Mouse (Mus musculus): ENCODE measurements at regions not wholly inside any gene's neighbourhood (a gene's known extent, or its start where the extent isn't known, plus 50 kb on each side); places are given as distances from the start of the nearest gene placed in this dataset.

DNA sequence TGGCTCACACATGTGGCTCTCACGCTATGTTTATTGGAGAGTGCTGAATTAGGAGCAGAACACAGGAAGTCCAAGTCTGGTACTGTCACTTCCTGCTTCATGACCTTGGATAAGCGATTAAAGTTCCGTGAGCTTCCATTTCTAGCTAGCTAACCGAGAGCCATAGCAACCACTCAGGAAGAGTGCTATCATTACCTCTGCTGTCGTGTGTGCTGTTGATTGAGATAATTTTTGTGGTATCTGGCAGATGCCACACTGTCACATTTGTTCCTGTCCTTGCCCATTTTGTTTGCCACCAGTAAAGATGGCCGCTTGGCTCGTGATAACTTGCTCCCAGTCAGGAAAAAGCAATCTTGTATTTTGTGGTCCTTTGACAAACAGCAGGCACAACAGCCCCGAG lies 230.6 kb downstream of the Kcnrg start:
- ChIA-PET CTCF (no interaction called here), POLR2A (no interaction called here)

DNA sequence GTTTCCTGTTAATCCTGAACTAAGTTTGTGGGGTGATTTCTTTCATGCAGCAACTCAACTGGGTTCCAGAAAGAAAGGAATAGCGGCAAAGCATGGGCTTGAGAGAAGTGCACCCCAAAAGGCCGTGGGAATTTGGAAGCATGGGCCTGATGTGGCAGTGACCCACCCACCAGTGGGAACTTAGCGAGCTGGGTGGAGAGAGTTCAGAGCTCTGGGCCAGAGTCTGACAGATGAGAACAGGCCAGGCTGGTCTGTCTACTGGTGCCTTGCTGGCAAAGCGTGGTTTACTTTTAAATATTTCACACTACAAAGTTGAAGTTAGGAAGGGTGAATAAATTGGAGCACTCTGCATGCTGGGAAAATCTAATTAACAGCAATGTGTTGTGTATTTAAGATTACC lies 235.2 kb downstream of the Kcnrg start:
- POLR2A ChIA-PET: no interaction called here
- CTCF ChIA-PET: no interaction called here

DNA sequence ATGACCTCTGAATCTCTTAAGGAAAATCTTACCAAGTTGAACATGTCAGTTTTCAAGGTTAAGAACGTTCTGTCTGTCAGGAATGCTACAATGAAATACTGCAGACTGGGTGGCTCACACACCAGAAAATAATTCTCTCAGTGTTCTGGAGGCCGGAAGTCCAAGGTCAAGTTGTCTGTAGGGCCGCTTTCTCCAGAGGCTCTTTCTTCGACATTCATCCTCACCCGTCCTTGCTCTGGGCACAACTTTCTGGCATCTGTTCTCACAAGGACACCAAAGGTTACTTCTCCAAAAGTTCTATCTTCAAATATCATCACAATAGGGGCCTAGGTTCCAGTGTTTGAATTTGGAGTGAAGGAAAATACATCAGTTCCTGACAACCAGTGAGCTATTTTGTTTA lies 239.2 kb downstream of the Kcnrg start:
- ChIA-PET POLR2A (no interaction called here), CTCF (no interaction called here)

DNA sequence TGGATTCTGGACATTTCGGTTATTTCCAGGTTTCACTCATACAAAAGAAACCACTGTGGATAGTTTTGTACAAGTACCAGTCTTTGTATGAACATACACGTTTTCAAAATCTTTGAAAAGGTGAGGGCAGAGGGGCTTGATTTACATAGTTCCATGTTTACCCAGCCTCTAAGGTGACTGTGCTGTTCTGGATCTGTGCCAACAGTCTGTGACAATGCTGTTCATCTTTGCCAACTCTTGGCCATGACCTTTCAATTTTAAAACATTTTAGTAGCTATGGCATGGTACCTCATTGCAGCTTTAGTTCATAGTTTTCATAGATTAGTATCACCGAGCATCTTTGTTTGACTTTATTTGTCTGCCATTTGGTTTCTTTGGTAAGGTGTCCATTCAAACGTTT lies 243.0 kb downstream of the Kcnrg start:
- ChIA-PET CTCF (no interaction called here), POLR2A (no interaction called here)

DNA sequence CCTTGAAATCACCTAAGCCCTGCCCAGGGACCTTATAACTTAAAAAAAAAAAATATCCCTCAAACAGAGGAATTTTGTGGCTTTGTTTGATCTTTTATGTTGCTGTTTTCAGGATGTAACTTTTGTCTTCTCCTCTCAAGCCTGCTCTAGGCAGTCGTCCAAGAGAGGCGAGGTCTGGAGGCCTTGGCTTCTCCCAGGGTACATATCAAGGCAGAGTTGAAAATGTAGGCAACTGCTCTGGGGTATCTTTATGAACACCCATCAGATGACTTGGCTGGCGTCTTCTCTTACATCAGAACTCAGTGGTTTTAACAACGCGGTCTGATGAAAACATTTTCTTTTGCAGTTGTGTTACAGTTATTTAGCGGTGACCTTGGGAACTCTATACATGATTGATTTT lies 250.4 kb downstream of the Kcnrg start:
- ChIA-PET CTCF (no interaction called here), POLR2A (no interaction called here)

DNA sequence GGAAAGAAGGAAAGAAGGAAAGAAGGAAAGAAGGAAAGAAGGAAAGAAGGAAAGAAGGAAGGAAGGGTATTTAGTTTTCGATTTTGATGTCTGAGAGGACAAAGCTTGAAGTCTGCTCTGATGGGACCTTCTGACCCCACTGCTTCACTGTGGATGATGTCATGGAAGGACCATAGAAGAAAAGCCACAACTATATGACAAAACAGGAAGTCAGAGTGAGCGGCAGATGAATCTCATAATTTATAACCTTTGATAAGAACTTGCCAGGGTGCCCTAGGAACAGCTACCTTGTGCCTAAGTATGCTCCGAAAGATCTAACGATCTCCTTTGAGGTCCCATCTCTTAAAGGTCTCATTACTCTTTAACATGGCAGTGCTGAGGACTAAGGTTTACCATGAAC lies 253.4 kb downstream of the Kcnrg start:
- POLR2A ChIA-PET: interaction anchor here in 2 of 4 experiments (0.7 to 1.3 kb wide), 2 partner anchors 178 to 179 kb away, joined by 3 read pairs; no protein-coding TSS in a partner anchor
- CTCF ChIA-PET: no interaction called here

DNA sequence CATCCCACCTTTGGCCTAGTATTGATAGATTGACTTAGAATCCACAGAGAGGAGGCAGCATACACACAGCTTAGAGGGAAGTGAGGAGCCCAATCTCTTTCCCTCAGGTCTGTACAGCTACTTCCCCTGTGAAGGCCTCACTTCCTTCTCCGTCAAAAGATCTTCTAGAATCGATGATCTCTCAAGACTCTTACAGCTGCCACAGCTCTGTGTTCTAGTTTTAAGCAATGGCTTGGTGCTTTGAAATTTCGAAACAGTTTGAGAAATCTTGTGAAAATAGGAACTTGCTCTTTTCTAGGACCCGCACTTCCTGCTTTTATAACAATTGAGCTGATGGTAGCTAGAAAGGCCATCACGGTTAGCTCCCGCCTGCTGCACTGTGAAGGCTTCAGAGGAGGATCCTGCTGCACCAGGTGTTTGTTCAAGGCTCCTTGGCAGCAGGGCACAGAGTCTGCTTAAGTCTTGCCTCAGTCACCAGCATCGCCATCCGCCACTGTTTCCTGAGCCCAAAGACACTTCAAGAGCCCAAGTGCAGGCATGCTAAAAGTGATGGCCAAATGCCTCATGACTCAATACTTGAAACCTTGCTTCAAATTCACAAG lies 254.2 kb downstream of the Kcnrg start:
- ChIA-PET POLR2A (interaction anchor here in 2 of 4 experiments (0.7 to 1.3 kb wide), 2 partner anchors 179 to 180 kb away, joined by 3 read pairs; no protein-coding TSS in a partner anchor), CTCF (interaction anchor here in 1 of 4 experiments (0.5 kb wide), 1 partner anchor 105 kb away, joined by 3 read pairs; no protein-coding TSS in a partner anchor)

DNA sequence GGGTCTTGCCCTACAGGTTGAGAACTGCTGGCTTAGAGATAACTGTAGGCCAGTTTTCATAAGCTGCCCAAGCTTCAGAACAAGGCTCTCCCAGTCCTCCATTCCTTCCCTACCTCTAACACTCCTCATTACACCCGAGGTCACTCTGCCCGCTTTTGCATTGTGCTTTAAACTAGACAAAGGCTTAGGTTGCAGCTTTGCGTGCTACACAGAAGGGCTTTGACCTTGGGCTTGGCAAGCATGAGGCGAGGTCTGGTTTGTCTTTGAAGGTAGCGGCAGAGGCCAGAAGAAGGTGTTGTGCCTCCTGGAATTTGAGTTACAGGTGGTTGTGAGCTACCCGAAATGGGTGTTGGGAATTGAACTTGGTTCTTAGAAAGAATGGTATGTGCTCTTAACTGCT lies 255.7 kb downstream of the Kcnrg start:
- ChIA-PET CTCF (no interaction called here), POLR2A (interaction anchor here in 2 of 4 experiments (0.6 to 1.1 kb wide), 3 partner anchors 119 to 215 kb away, joined by 3 to 4 read pairs (median 4); no protein-coding TSS in a partner anchor)

DNA sequence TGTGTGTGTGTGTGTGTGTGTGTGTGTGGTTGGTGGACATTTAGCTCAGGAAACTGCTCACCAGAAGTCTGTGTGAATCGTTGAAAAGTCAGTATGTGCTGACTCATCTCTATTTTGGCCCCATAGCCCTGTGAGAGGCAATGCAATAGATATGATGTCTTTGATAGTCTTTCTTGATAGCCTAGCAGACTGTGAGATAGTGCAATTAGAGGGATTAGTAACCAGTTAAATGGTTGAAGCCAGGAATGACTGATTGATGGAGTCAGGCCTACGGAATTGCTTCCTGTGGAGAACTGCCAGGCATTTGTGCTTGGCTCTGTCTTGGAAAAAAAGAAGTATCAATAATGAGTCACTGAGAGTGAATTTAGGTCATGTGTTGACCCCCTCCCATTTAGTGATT lies 256.2 kb downstream of the Kcnrg start:
- ChIA-PET CTCF (no interaction called here), POLR2A (interaction anchor here in 2 of 4 experiments (0.5 to 1.1 kb wide), 5 partner anchors 10 to 215 kb away, joined by 3 to 6 read pairs (median 4); no protein-coding TSS in a partner anchor)

DNA sequence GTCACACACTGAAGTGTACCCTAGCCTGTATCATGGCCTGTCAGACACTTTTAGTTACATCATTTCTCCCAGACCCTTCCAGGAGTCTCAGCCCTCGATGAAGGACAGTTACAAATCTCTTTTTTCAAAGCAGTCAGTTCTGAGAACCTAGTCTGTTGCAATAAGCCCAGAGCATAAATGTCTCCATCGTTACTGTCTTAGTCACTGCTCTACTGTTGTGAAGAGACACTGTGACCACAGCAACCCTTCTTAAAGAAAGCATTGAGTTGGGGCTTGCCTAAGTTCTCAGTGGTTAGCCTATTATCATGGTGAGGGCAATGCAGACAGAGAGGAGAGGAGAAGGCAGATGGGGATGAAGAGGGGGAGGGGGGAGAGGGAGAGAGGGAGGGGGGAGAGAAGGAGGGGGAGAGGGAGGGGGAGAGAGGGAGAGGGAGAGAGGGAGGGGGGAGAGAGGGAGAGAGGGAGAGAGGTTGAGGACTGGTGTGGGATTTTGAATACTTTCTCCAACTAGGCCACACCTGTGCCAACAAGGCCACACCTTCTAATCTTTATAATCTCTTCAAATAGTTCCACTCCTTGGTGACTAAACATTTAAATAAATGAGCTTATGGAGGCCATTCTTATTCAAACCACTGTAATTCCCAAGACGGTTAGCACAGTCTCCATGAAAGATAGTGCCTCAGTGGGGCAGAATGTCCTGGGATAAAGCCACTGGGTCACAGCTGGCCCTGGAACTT lies 259.4 kb downstream of the Kcnrg start:
- ChIA-PET CTCF (no interaction called here), POLR2A (interaction anchor here in 2 of 4 experiments (0.7 to 1.0 kb wide), 3 partner anchors 108 to 898 kb away, joined by 3 to 5 read pairs (median 3); no protein-coding TSS in a partner anchor)

DNA sequence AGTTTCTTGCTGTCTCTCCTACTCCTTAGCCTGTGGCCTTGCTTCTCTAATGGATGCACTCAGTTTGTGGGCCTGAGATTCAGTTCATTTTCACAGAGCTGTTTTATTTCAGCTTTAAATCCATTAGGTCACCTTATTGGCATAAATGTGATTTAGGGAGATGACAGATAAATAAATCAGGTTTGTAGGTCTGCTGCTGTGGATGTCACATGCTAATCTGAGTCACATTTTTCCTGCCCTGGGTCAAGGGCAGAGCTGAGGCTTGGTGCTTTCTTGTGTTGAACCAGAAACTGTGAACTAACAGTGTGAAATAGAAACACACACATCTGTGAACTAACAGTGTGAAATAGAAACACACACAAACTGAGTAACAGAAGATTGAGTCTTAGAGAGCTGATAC lies 266.9 kb downstream of the Kcnrg start:
- ChIA-PET POLR2A (interaction anchor here in 2 of 4 experiments (0.7 to 0.8 kb wide), 2 partner anchors 9 to 556 kb away, joined by 3 read pairs; no protein-coding TSS in a partner anchor), CTCF (no interaction called here)

DNA sequence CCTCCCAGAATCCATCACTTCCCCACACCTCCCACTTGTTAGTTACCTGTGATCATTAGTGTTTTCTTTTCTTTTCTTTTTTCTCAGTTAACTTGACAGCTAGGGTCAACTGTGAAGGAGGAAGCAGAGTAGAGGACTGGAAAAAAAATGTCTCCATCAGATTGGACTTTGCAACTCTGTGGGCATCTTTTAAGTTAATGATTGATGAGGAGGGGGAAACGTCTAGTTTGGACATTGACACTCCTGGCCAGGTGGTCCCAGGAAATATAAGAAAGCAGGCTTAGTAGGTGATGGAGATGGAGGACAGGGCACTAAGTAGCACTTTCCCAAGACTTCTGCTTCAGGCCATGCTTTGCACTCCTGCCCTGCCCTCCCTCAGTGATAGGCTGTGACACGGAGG lies 272.2 kb downstream of the Kcnrg start:
- ChIA-PET CTCF (no interaction called here), POLR2A (no interaction called here)

DNA sequence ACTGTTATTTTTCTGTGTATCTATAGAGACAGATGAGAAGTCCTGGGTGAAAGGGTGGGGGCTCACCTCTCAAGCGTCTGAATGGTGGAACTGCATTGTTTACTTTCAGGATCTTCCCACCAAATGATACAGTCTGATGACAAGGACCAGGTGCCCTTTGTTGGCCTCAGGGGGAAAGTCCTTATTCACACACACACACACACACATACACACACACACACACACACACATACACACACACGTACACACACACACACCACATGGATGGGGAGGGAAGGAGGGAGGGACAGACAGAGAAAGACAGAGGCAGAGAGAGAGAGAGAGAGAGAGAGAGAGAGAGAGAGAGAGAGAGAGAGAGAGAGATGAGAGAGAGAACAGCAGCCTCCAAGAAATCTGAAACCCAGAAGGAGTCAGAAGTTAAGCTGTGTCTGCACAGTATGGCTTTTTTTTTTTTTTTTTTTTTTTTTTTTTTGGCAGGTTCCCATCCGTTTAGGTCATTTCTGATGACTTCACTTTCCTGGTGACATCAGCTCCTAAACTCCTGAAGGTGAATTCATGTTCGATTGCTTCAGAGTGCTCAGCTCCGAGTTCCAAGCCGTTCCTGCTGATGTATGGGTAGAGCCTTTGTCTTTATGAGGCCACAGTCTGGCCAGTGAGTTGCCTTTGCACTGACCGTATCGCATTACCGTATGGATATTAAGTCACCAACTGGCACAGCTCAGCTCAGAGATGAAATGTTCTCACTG lies 273.4 kb downstream of the Kcnrg start:
- POLR2A ChIA-PET: interaction anchor here in 2 of 4 experiments (0.7 kb wide), 2 partner anchors 11 to 12 kb away, joined by 4 to 5 read pairs; no protein-coding TSS in a partner anchor
- CTCF ChIA-PET: interaction anchor here in 2 of 4 experiments (0.6 to 0.8 kb wide), 3 partner anchors 97 to 454 kb away, joined by 3 read pairs; no protein-coding TSS in a partner anchor

DNA sequence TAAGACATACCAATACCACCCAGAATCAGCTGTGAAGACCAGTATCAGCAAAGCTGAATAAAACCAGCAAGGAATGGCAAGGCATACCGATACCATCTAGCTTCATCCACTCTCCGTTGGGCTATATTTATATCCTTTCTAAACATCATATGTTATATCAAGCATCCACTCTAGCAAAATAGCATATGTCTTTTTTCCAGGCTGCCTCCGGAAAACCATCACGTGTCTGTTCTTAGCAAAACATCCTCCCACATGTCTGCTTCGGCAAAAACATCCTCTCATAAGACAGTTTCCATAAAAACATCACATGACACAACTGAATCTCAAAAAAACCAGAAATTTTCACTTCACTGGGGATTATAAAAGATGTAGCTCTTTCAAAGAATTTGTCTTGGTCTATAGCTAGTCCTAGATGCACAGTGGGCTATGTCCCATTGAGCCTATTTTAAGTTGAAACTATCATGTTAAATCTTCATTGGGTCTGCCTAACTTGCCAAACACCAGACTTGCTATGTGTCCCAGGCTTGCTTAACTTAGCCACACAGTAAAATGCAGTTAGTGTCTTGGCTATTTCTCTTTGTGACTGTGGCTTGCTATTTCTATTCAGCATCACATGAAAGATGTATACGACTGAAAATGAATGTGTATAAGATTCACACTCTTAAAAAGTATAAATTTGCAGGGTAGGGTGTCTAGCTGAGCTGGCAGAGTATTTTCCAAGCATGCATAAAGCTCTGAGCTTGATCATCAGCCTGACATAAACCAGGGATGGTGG lies 278.2 kb downstream of the Kcnrg start:
- POLR2A ChIA-PET: no interaction called here
- CTCF ChIA-PET: interaction anchor here in 2 of 4 experiments (0.5 to 0.7 kb wide), 2 partner anchors 9 to 30 kb away, joined by 9 to 13 read pairs; no protein-coding TSS in a partner anchor

DNA sequence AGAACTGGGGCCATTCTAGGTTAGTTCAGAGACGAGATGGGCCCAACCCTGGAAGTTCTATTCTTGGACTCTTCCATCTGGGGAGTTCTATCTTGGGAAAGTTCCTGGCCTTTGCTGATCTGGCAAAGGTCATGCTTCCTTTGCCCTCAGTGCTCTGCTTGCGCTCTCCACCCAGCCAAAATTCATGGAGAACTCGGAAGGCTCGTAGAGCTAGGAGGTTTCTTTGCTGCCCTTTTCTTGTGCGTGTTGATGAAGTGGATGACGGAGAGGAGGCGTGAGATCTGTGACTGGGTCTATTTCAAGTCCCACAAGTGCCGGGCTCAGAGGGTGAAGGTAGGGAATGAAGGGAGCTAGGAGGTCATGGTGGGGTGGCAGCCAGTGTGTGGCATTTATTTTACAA lies 282.4 kb downstream of the Kcnrg start:
- ChIA-PET CTCF (no interaction called here), POLR2A (no interaction called here)

DNA sequence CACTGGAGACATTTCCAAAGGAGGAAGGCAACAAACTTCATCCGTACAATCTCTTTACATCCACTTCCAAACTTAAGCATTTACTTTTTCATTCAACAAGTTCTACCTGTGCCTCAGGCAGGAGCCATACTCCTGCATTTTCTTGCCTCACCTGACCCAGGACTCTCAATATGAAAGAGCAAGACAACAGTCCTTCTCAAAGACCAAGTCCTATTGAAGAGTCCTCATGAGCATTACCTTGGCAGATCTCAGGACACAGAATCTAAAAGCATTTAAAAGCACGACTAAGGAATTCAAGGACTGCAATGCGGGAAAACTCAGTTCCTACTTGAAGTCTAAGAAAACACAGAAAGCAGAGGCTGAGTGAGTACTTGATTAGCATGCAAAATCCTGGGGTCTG lies 286.5 kb downstream of the Kcnrg start:
- ChIA-PET CTCF (interaction anchor here in 1 of 4 experiments (0.6 kb wide), 1 partner anchor 1015 kb away, joined by 6 read pairs; no protein-coding TSS in a partner anchor), POLR2A (no interaction called here)

DNA sequence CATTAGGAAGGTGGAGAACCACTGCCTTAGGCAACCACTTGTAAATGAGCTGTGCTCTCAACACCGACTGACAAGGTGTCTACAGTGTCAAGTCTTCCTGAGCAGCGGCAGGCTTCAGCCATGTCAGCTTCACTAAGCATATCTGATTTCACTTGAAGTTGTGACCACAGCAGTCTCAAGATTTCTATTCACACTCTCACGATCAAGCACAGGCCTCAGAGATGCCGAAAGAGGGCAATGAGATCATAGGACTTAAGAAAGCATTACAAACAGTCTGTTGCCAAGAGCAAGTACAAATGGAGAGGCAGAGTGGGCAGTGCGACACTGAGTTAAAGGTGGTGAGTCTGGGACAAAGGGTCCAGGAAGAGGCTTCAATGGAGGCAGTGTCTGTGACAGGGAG lies 289.6 kb downstream of the Kcnrg start:
- ChIA-PET POLR2A (interaction anchor here in 1 of 4 experiments (0.6 kb wide), 1 partner anchor 323 kb away, joined by 4 read pairs; no protein-coding TSS in a partner anchor), CTCF (interaction anchor here in 1 of 4 experiments (0.5 kb wide), 1 partner anchor 146 kb away, joined by 5 read pairs; no protein-coding TSS in a partner anchor)

DNA sequence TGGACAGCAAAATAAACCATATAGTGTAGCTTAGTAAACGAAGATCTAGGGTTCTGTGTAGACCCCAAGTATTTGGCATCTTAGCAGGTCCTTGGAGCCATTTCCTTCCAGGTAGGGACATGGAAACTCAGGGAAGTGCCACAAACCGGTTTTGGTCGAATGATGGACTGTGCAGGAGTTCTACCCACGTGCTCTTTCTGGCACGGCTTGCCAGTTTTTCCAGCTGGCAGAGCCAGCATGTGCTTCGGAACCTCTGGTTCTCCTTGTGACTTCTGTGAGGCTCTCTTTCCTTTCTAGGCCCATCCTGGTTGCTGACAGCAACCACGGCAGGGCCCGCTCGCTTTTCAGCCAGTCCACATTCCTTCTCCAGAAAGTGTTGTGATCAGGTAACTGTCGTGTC lies 291.4 kb downstream of the Kcnrg start:
- POLR2A ChIA-PET: no interaction called here
- CTCF ChIA-PET: interaction anchor here in 1 of 4 experiments (0.7 kb wide), 1 partner anchor 42 kb away, joined by 6 read pairs; no protein-coding TSS in a partner anchor
